Mouse (Mus musculus) E14TG2a.4 (cell line): ENCODE measurements at regions not wholly inside any gene's neighbourhood (a gene's known extent, or its start where the extent isn't known, plus 50 kb on each side); places are given as distances from the start of the nearest gene placed in this dataset.

Experiments used
- CTCF ChIP-seq: conservative IDR thresholded peaks from 2 replicates; pipeline ENCODE4 v1.5.1; 2014; ENCODE audit warnings: low read length
- NANOG ChIP-seq: IDR thresholded peaks from 2 replicates; pipeline ENCODE4 v1.6.1; 2014; ENCODE audit warnings: borderline replicate concordance, low read length, mixed read lengths

DNA sequence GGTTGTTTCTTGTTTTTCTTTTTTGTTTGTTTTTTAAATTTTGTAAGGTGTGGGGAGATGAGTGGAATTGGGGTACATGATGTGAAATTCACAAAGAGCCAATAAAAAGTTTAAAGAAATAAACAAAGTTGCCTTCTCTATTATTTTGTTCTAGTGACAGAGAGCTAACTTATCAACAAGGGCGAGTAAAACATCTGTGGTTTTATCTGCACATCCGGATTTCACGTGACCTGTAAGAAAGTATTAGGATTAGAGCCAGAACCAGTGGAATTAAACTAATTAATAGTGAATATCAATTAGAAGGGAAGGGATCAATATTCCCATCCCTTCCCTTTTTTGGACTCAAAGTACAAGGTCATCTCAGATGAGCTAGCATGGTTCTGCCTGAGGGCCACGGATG, 52.6 kb upstream of the Csf1 start:
- TF ChIP-seq CTCF, result no peak
- no peak for TF ChIP-seq NANOG
